Mouse (Mus musculus) MEL (cell line): ENCODE results near the gene Akap13.

ENCODE experiments used
- CHD2 ChIP-seq: IDR thresholded peaks from 2 replicates; pipeline ENCODE4 v1.6.1; 2011; ENCODE audit warnings: low read length, improper control_type of control experiment
- KAT2A ChIP-seq: conservative IDR thresholded peaks from 2 replicates; pipeline ENCODE4 v1.6.1; 2012; ENCODE audit warnings: low read depth, low read length, improper control_type of control experiment, inconsistent platforms
- MAZ ChIP-seq: IDR thresholded peaks from 2 replicates; pipeline ENCODE4 v1.6.1; 2012; ENCODE audit warnings: low read depth, mild to moderate bottlenecking, inconsistent platforms, low read length, improper control_type of control experiment
- MYC ChIP-seq: IDR thresholded peaks from 2 replicates; pipeline ENCODE4 v1.6.1; 2011; ENCODE audit warnings: low read depth, mild to moderate bottlenecking, low read length, improper control_type of control experiment, moderate library complexity
- POLR2AphosphoS5 ChIP-seq: IDR thresholded peaks from 2 replicates; pipeline ENCODE4 v1.6.1; 2012; ENCODE audit warnings: low read depth, borderline replicate concordance, mild to moderate bottlenecking, inconsistent platforms, low read length, moderate library complexity, mixed read lengths
- TBP ChIP-seq: IDR thresholded peaks from 2 replicates; pipeline ENCODE4 v1.8.0; 2011; ENCODE audit warnings: low read depth, low read length, improper control_type of control experiment

DNA sequence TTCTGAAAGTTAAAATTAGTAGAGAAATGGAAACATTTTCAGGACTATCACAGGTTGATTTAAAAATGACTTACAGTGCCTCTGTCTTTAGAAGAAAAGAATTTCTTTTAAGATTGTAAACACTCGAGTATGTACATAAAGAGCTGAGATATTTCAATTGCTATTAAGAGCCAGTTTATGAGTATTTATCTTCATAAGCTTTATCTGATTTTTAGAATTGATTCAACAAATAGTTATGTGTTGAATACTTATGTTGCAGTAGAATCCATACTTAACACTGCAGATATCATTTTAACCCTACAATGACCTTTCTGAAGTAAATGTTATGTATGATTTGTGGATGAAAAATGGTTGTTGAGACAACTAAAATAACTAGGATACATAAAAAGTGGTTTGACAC lies 136.6 kb downstream of the Akap13 start:
- TF ChIP-seq TBP (no peak), KAT2A (no peak), POLR2AphosphoS5 (no peak), CHD2 (no peak), MYC (no peak), MAZ (no peak)
